Comparison of ENCODE assay signal across 9 mouse cellular contexts in the genomic region with DNA sequence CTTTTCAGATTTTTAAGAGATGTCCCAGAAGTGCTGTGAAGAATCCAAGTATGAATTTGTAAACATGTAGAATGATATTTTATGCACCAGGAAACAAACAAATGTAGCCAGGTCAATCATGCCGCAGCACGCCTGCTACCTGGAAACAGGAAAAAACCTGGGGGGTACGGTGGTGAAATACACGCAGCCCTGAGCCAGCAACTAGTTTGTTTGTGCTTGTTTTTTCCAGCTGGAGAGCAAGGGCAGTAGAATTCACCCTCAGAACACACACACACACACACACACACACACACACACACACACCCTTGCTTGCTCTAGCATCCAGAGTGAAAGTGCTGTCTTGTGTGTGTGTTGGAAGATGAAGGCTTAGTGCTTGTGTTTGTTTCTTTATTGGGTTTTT. TPM values are rescaled to one million over a fixed set of nuclear protein-coding genes. Genes with fewer than 3 reads are reported as not detected.
DNase-seq lines count a peak whose midpoint lies in the region; ATAC-seq lines count a peak whose summit lies in the region.
"Had no signal": no experiment of that assay in that cellular context is flagged by ENCODE, and none has a peak within 500 bp of the region (broad histone marks: within the 10 kb centered on the region; RNA-seq: fewer than 3 reads in every experiment).

No protein-coding gene starts in this region.

- H3K9ac ChIP-seq in forebrain, embryonic 16.5 days (replicated peaks; ENCODE audit: low read depth, low read length) = no peak overlapping the region
- H3K9ac ChIP-seq in stomach, embryonic 14.5 days (replicated peaks; ENCODE audit: low read depth, low read length) = no peak overlapping the region

- H3K4me1 ChIP-seq in forebrain, embryonic 10.5 days = peaks cover 46% of the 10 kb centered on the region
- peaks cover 18% of the 10 kb centered on the region for H3K4me1 ChIP-seq in forebrain, embryonic 16.5 days (replicated peaks; ENCODE audit: control insufficient read depth, insufficient read depth, low read length)
- peaks cover 18% of the 10 kb centered on the region for H3K4me1 ChIP-seq in limb, embryonic 10.5 days
- H3K4me1 ChIP-seq in stomach, embryonic 14.5 days (ENCODE audit: control insufficient read depth, insufficient read depth, low read length) = peaks cover 24% of the 10 kb centered on the region

- no peak overlapping the region for H3K27ac ChIP-seq in forebrain, embryonic 10.5 days
- H3K27ac ChIP-seq in forebrain, embryonic 16.5 days (ENCODE audit: low read length) = no peak overlapping the region
- no peak overlapping the region for H3K27ac ChIP-seq in limb, embryonic 10.5 days
- H3K27ac ChIP-seq in stomach, embryonic 14.5 days (ENCODE audit: low read length) = no peak overlapping the region
- H3K27ac ChIP-seq: embryonic facial prominence, embryonic 15.5 days had no signal

- no peaks in the 10 kb centered on the region for H3K27me3 ChIP-seq in forebrain, embryonic 10.5 days (ENCODE audit: poor library complexity, severe bottlenecking)
- no peaks in the 10 kb centered on the region for H3K27me3 ChIP-seq in forebrain, embryonic 16.5 days (replicated peaks; ENCODE audit: control insufficient read depth, insufficient read depth, low read length)
- no peaks in the 10 kb centered on the region for H3K27me3 ChIP-seq in limb, embryonic 10.5 days (ENCODE audit: low read depth, poor library complexity, severe bottlenecking)
- no peaks in the 10 kb centered on the region for H3K27me3 ChIP-seq in stomach, embryonic 14.5 days (ENCODE audit: control insufficient read depth, insufficient read depth, low read length)
- H3K27me3 ChIP-seq: embryonic facial prominence, embryonic 15.5 days had no signal

- peaks cover 28% of the 10 kb centered on the region for H3K36me3 ChIP-seq in forebrain, embryonic 10.5 days (replicated peaks)
- H3K36me3 ChIP-seq in forebrain, embryonic 16.5 days (ENCODE audit: control insufficient read depth, insufficient read depth) = peaks cover 7% of the 10 kb centered on the region
- H3K36me3 ChIP-seq in limb, embryonic 10.5 days = peaks cover 26% of the 10 kb centered on the region
- H3K36me3 ChIP-seq in stomach, embryonic 14.5 days (ENCODE audit: control insufficient read depth, insufficient read depth, low read length) = peaks cover 6% of the 10 kb centered on the region; the same call in 1 of the 2 replicates

- 68% methylated on average over 4 of the region's 4 CpGs for WGBS in forebrain, embryonic 10.5 days
- 53% methylated on average over 4 of the region's 4 CpGs for WGBS in forebrain, embryonic 16.5 days
- 51% methylated on average over 4 of the region's 4 CpGs for WGBS in limb, embryonic 10.5 days
- 37% methylated on average over 4 of the region's 4 CpGs for WGBS in stomach, embryonic 14.5 days

- no peak for DNase-seq in forebrain, embryonic 10.5 days (ENCODE audit: extremely low spot score, low spot score)
- peak; percentile 50 for DNase-seq in retina, postnatal 1 day
- no peak for DNase-seq in retina, embryonic 14.5 days (ENCODE audit: low spot score)
- peak; percentile 38 for DNase-seq in limb, embryonic 10.5 days (ENCODE audit: low spot score)
- no peak for DNase-seq in cerebellum, adult 11-12 months

- no peaks in the 10 kb centered on the region for H3K9me3 ChIP-seq in forebrain, embryonic 10.5 days
- H3K9me3 ChIP-seq in forebrain, embryonic 16.5 days (ENCODE audit: control insufficient read depth, low read length) = no peaks in the 10 kb centered on the region
- no peaks in the 10 kb centered on the region for H3K9me3 ChIP-seq in limb, embryonic 10.5 days (replicated peaks)
- H3K9me3 ChIP-seq in stomach, embryonic 14.5 days (ENCODE audit: control insufficient read depth, low read depth, low read length) = no peaks in the 10 kb centered on the region
- H3K9me3 ChIP-seq: embryonic facial prominence, embryonic 15.5 days had no signal

- H3K4me3 ChIP-seq in forebrain, embryonic 10.5 days = peak overlapping the region; percentile 73
- H3K4me3 ChIP-seq in forebrain, embryonic 16.5 days (replicated peaks; ENCODE audit: low read length) = no peak overlapping the region
- H3K4me3 ChIP-seq in limb, embryonic 10.5 days = peak overlapping the region; percentile 73; the same call in 1 of the 2 replicates
- no peak overlapping the region; the same call in 1 of the 2 replicates for H3K4me3 ChIP-seq in stomach, embryonic 14.5 days (ENCODE audit: low read depth, low read length)

- ATAC-seq in forebrain, embryonic 16.5 days = no peak
- no peak for ATAC-seq in stomach, embryonic 14.5 days (ENCODE audit: insufficient number of reproducible peaks, insufficient read depth, low FRiP score, low read depth)
- ATAC-seq in megakaryocyte-erythroid progenitor cell, adult 5-6 weeks (replicated peaks; ENCODE audit: low FRiP score, low TSS enrichment, poor library complexity, severe bottlenecking) = no peak

- no peak overlapping the region for H3K4me2 ChIP-seq in forebrain, embryonic 16.5 days (ENCODE audit: low read length)
- peak overlapping the region; percentile 99; the same call in 1 of the 2 replicates for H3K4me2 ChIP-seq in stomach, embryonic 14.5 days (replicated peaks; ENCODE audit: low read depth, low read length)

RNA-seq across cellular contexts. Expression of a gene that starts 0.9 kb away (rescaled TPM):
- 0.71 and 1.8 TPM in 2 replicates for polyA plus RNA-seq in forebrain, embryonic 10.5 days (2016; fragmentation: Nextera tagmentation; extraction: Ambion mirVana)
- polyA plus RNA-seq in forebrain, embryonic 16.5 days (2015; fragmentation: Nextera tagmentation; extraction: Ambion mirVana) = 1.7 and 2.1 TPM in 2 replicates
- polyA plus RNA-seq in limb, embryonic 10.5 days (2016; fragmentation: Nextera tagmentation; extraction: Ambion mirVana) = 0.36 and 0.95 TPM in 2 replicates
- polyA plus RNA-seq in stomach, embryonic 14.5 days (2014; fragmentation: Nextera tagmentation; extraction: Ambion mirVana) = 1.8 and 2.2 TPM in 2 replicates
- 0.84 TPM in 1 of 2 replicates, not detected in the other for total RNA-seq in megakaryocyte-erythroid progenitor cell, adult 5-6 weeks (2014; fragmentation: Nextera tagmentation)
- not detected in 2 replicates for total RNA-seq in megakaryocyte-erythroid progenitor cell, adult 5-6 weeks (2017)

RNA-seq across cellular contexts. Expression of a gene that starts 0.9 kb away (rescaled TPM):
- 64.7 and 65.6 TPM in 2 replicates for polyA plus RNA-seq in forebrain, embryonic 10.5 days (2016; fragmentation: Nextera tagmentation; extraction: Ambion mirVana)
- 38.0 and 43.0 TPM in 2 replicates for polyA plus RNA-seq in forebrain, embryonic 16.5 days (2015; fragmentation: Nextera tagmentation; extraction: Ambion mirVana)
- polyA plus RNA-seq in limb, embryonic 10.5 days (2016; fragmentation: Nextera tagmentation; extraction: Ambion mirVana) = 62.7 TPM in 2 replicates
- polyA plus RNA-seq in stomach, embryonic 14.5 days (2014; fragmentation: Nextera tagmentation; extraction: Ambion mirVana) = 55.1 and 59.6 TPM in 2 replicates
- total RNA-seq in megakaryocyte-erythroid progenitor cell, adult 5-6 weeks (2014; fragmentation: Nextera tagmentation) = 1.6 and 2.1 TPM in 2 replicates
- 3.1 and 3.2 TPM in 2 replicates for total RNA-seq in megakaryocyte-erythroid progenitor cell, adult 5-6 weeks (2017)

RNA-seq across cellular contexts. Expression of a gene that starts 15.0 kb away (rescaled TPM):
- polyA plus RNA-seq in forebrain, embryonic 10.5 days (2016; fragmentation: Nextera tagmentation; extraction: Ambion mirVana) = 48.3 and 50.0 TPM in 2 replicates
- polyA plus RNA-seq in forebrain, embryonic 16.5 days (2015; fragmentation: Nextera tagmentation; extraction: Ambion mirVana) = 44.8 and 45.1 TPM in 2 replicates
- polyA plus RNA-seq in limb, embryonic 10.5 days (2016; fragmentation: Nextera tagmentation; extraction: Ambion mirVana) = 40.2 and 43.8 TPM in 2 replicates
- polyA plus RNA-seq in stomach, embryonic 14.5 days (2014; fragmentation: Nextera tagmentation; extraction: Ambion mirVana) = 39.3 and 42.8 TPM in 2 replicates
- 2.6 and 19.8 TPM in 2 replicates for total RNA-seq in megakaryocyte-erythroid progenitor cell, adult 5-6 weeks (2014; fragmentation: Nextera tagmentation)
- 1.9 and 14.4 TPM in 2 replicates for total RNA-seq in megakaryocyte-erythroid progenitor cell, adult 5-6 weeks (2017)

RNA-seq across cellular contexts. Expression of a gene that starts 28.1 kb away (rescaled TPM):
- polyA plus RNA-seq in forebrain, embryonic 10.5 days (2016; fragmentation: Nextera tagmentation; extraction: Ambion mirVana) = 125 and 129 TPM in 2 replicates
- polyA plus RNA-seq in forebrain, embryonic 16.5 days (2015; fragmentation: Nextera tagmentation; extraction: Ambion mirVana) = 61.8 and 81.7 TPM in 2 replicates
- polyA plus RNA-seq in limb, embryonic 10.5 days (2016; fragmentation: Nextera tagmentation; extraction: Ambion mirVana) = 131 and 146 TPM in 2 replicates
- 178 and 202 TPM in 2 replicates for polyA plus RNA-seq in stomach, embryonic 14.5 days (2014; fragmentation: Nextera tagmentation; extraction: Ambion mirVana)
- 100 and 107 TPM in 2 replicates for total RNA-seq in megakaryocyte-erythroid progenitor cell, adult 5-6 weeks (2014; fragmentation: Nextera tagmentation)
- 96.6 and 142 TPM in 2 replicates for total RNA-seq in megakaryocyte-erythroid progenitor cell, adult 5-6 weeks (2017)

RNA-seq across cellular contexts. Expression of a gene that starts 40.9 kb away (rescaled TPM):
- 16.0 and 17.7 TPM in 2 replicates for polyA plus RNA-seq in forebrain, embryonic 10.5 days (2016; fragmentation: Nextera tagmentation; extraction: Ambion mirVana)
- 22.0 and 22.7 TPM in 2 replicates for polyA plus RNA-seq in forebrain, embryonic 16.5 days (2015; fragmentation: Nextera tagmentation; extraction: Ambion mirVana)
- polyA plus RNA-seq in limb, embryonic 10.5 days (2016; fragmentation: Nextera tagmentation; extraction: Ambion mirVana) = 17.2 and 21.5 TPM in 2 replicates
- polyA plus RNA-seq in stomach, embryonic 14.5 days (2014; fragmentation: Nextera tagmentation; extraction: Ambion mirVana) = 16.7 and 19.2 TPM in 2 replicates
- 8.9 and 9.9 TPM in 2 replicates for total RNA-seq in megakaryocyte-erythroid progenitor cell, adult 5-6 weeks (2014; fragmentation: Nextera tagmentation)
- total RNA-seq in megakaryocyte-erythroid progenitor cell, adult 5-6 weeks (2017) = 11.8 and 21.9 TPM in 2 replicates

Comparison
In these comparisons a context has a peak if more than half of its experiments do, and no peak if none do; other contexts are left out.
1. DNase-seq: peak in retina, postnatal 1 day (single experiment) and limb, embryonic 10.5 days (single experiment); none in forebrain, embryonic 10.5 days (single experiment), retina, embryonic 14.5 days (single experiment) and cerebellum, adult 11-12 months (single experiment).
2. H3K4me3 ChIP-seq: peak in forebrain, embryonic 10.5 days (single experiment) and limb, embryonic 10.5 days (single experiment); none in forebrain, embryonic 16.5 days (single experiment) and stomach, embryonic 14.5 days (single experiment).